16 mouse cellular contexts compared by ENCODE assay signal in the genomic region with DNA sequence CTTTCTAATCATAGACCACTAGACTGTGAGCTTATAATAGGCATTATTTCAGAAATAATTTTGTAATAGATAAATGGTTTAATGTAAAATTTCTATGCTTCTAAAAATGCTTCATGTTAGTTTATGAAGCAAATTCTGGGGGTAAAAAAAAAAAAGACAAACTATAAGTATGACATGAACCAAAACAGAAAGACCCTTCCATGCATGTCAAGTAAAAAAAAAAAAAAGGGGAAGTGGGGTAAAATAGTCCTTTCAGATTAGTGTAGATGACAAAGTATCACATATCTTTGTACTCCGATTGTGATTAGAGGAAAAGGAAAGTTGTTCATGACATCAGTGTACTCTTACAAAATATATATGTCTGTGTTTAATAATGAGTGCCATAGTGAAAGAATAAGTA.
"Had no signal": no experiment of that assay in that cellular context is flagged by ENCODE, and none has a peak within 500 bp of the region (broad histone marks: within the 10 kb centered on the region; RNA-seq: fewer than 3 reads in every experiment).

No protein-coding gene starts in this region.

- H3K4me1 ChIP-seq: neural tube, embryonic 13.5 days; neural tube, embryonic 15.5 days; stomach, embryonic 15.5 days had no signal

- H3K4me3 ChIP-seq: neural tube, embryonic 13.5 days; neural tube, embryonic 15.5 days; stomach, embryonic 15.5 days had no signal

- H3K27me3 ChIP-seq: neural tube, embryonic 13.5 days; neural tube, embryonic 15.5 days; stomach, embryonic 15.5 days had no signal

- H3K9ac ChIP-seq: neural tube, embryonic 13.5 days; neural tube, embryonic 15.5 days; stomach, embryonic 15.5 days had no signal

- H3K4me2 ChIP-seq: neural tube, embryonic 13.5 days; neural tube, embryonic 15.5 days; stomach, embryonic 15.5 days had no signal

- H3K27ac ChIP-seq: neural tube, embryonic 13.5 days; neural tube, embryonic 15.5 days; stomach, embryonic 15.5 days; stomach, postnatal 0 days had no signal

- DNase-seq: retina, postnatal 1 day; right cerebral cortex, adult 18-20 months; right cerebral cortex, postnatal 14 days; right cerebral cortex, postnatal 25 days; right cerebral cortex, postnatal 4 days; spleen, adult 18-20 months; thymus, adult 18-20 months; thymus, adult 2 months; thymus, postnatal 14 days; thymus, postnatal 25 days; thymus, postnatal 36 days; thymus, postnatal 4 days had no signal

- H3K9me3 ChIP-seq: neural tube, embryonic 15.5 days; stomach, embryonic 15.5 days had no signal

- H3K36me3 ChIP-seq: neural tube, embryonic 13.5 days; neural tube, embryonic 15.5 days; stomach, embryonic 15.5 days had no signal
